Mouse (Mus musculus) midbrain, postnatal 0 days (tissue): ENCODE measurements around the gene Epn1. TPM values are rescaled to one million over a fixed set of nuclear protein-coding genes. Genes with fewer than 3 reads are reported as not detected.

Experiments
- ATAC-seq: fragments of 200-750 bp; cut with Nextera tagmentation; 2 replicates; pipeline ENCODE4 v1.8.0; 2017; ENCODE audit warnings: moderate number of reproducible peaks, mild to moderate bottlenecking, moderate TSS enrichment, moderate library complexity; ENCODE audit not compliant: low FRiP score
- DNase-seq: peaks from one replicate; pipeline ENCODE4 v3.0.0-alpha.2; 2015; ENCODE audit warnings: low spot score
- H3K27ac ChIP-seq: fragments of 300-500 bp; sonication (generic); 2 replicates; pipeline ENCODE4 v1.5.1; 2014; ENCODE audit warnings: low read depth, mild to moderate bottlenecking, low read length, mixed read lengths
- H3K27me3 ChIP-seq: fragments of 300-500 bp; sonication (generic); 2 replicates; pipeline ENCODE4 v1.6.1; 2014; ENCODE audit warnings: low read length, control low read depth, mixed read lengths; ENCODE audit not compliant: insufficient read depth
- H3K36me3 ChIP-seq: fragments of 300-500 bp; sonication (generic); 2 replicates; pipeline ENCODE4 v1.6.1; 2014; ENCODE audit warnings: low read length, control low read depth, mixed read lengths; ENCODE audit not compliant: insufficient read depth
- H3K4me1 ChIP-seq: fragments of 300-500 bp; sonication (generic); 2 replicates; pipeline ENCODE4 v1.6.1; 2014; ENCODE audit warnings: mild to moderate bottlenecking, control low read depth, antibody characterized with exemption, low read length, mixed read lengths; ENCODE audit not compliant: insufficient read depth
- H3K4me2 ChIP-seq: fragments of 300-500 bp; sonication (generic); 2 replicates; pipeline ENCODE4 v1.6.1; 2014; ENCODE audit warnings: low read depth, mild to moderate bottlenecking, low read length, mixed read lengths; ENCODE audit not compliant: poor library complexity, severe bottlenecking
- H3K4me3 ChIP-seq: fragments of 300-500 bp; sonication (generic); 2 replicates; pipeline ENCODE4 v1.5.1; 2014; ENCODE audit warnings: low read depth, mild to moderate bottlenecking, low read length, moderate library complexity
- H3K9ac ChIP-seq: fragments of 300-500 bp; sonication (generic); replicated peaks from 2 replicates; pipeline ENCODE4 v1.6.1; 2014; ENCODE audit warnings: mild to moderate bottlenecking, low read length, moderate library complexity, mixed read lengths; ENCODE audit not compliant: poor library complexity, severe bottlenecking
- H3K9me3 ChIP-seq: fragments of 300-500 bp; sonication (generic); 2 replicates; pipeline ENCODE4 v1.6.1; 2016; ENCODE audit warnings: low read length, control low read depth
- CTCF ChIP-seq: IDR thresholded peaks from 2 replicates; pipeline ENCODE4 v1.5.1; 2016; ENCODE audit warnings: antibody characterized with exemption, mild to moderate bottlenecking
- WGBS: fragments of 180-500 bp; shearing (Covaris S2); extraction: QIAGEN DNeasy Blood & Tissue Kit; methylation state at CpG from one replicate; pipeline ENCODE4 v1.1.7; 2014; 5-methylcytosine and 5-hydroxymethylcytosine counted together
- polyA plus RNA-seq: library from polyadenylated mRNA; unstranded; fragments of >200 nt; fragmentation: Nextera tagmentation; extraction: Ambion mirVana; gene quantifications from 2 replicates; pipeline ENCODE4 v1.2.1, GENCODE M21; 2015
- total RNA-seq: library from RNA; depleted of rRNA; stranded (reverse); fragments of >200 nt; gene quantifications from 2 replicates; pipeline ENCODE4 v1.2.3, GENCODE M21; 2014

Gene Epn1
- total and polyA plus RNA-seq, 2 experiments from 2014 or later = 130 to 484 TPM

- no peak for TF ChIP-seq CTCF
- no peaks in the 10 kb centered on the region for H3K36me3 ChIP-seq
- H3K9ac ChIP-seq = peak overlapping the region; percentile 76
- peak overlapping the region; percentile 84 for H3K4me2 ChIP-seq
- ATAC-seq (peak; percentile 32), DNase-seq (peak; percentile 62)
- no peaks in the 10 kb centered on the region for H3K9me3 ChIP-seq
- peaks cover 7% of the 10 kb centered on the region; the same call in 1 of the 2 replicates for H3K27me3 ChIP-seq
- H3K27ac ChIP-seq = peak overlapping the region; percentile 76
- peak overlapping the region; percentile 45 for H3K4me3 ChIP-seq
- WGBS = 1% methylated on average over 52 of the region's 55 CpGs
- H3K4me1 ChIP-seq = peaks cover 29% of the 10 kb centered on the region; the same call in 1 of the 2 replicates
Observed at GRCm38 (mm10) chr7:5056651-5057263, 23.3 kb upstream of the Epn1 start.

- Histone ChIP-seq H3K27ac (peak overlapping the region; percentile 76), H3K36me3 (no peaks in the 10 kb centered on the region), H3K4me3 (peak overlapping the region; percentile 45), H3K9ac (peak overlapping the region; percentile 76), H3K4me1 (peaks cover 28% of the 10 kb centered on the region; the same call in 1 of the 2 replicates), H3K4me2 (peak overlapping the region; percentile 84), H3K27me3 (peaks cover 7% of the 10 kb centered on the region; the same call in 1 of the 2 replicates), H3K9me3 (no peaks in the 10 kb centered on the region)
- no peak for TF ChIP-seq CTCF
- ATAC-seq (no peak), DNase-seq (no peak)
- 25% methylated on average over 8 of the region's 8 CpGs for WGBS
Observed at GRCm38 (mm10) chr7:5057381-5057780, 22.7 kb upstream of the Epn1 start.

GRCm38 (mm10) chr7:5057804-5058203 lies 22.2 kb upstream of the Epn1 start:
- Histone ChIP-seq H3K9me3 (no peaks in the 10 kb centered on the region), H3K4me1 (peaks cover 25% of the 10 kb centered on the region; the same call in 1 of the 2 replicates), H3K27ac (no peak overlapping the region; the same call in 1 of the 2 replicates), H3K4me2 (peak overlapping the region; percentile 84), H3K9ac (peak overlapping the region; percentile 76), H3K36me3 (no peaks in the 10 kb centered on the region), H3K4me3 (peak overlapping the region; percentile 45), H3K27me3 (peaks cover 7% of the 10 kb centered on the region; the same call in 1 of the 2 replicates)
- DNase-seq (no peak), ATAC-seq (no peak)
- TF ChIP-seq CTCF = peak; percentile 48
- 31% methylated on average over 11 of the region's 11 CpGs for WGBS

GRCm38 (mm10) chr7:5058631-5059030 lies 21.4 kb upstream of the Epn1 start:
- no peaks in the 10 kb centered on the region for H3K36me3 ChIP-seq
- no peak for DNase-seq
- H3K4me3 ChIP-seq = no peak overlapping the region
- no peaks in the 10 kb centered on the region for H3K9me3 ChIP-seq
- H3K27ac ChIP-seq = no peak overlapping the region
- H3K27me3 ChIP-seq = peaks cover 7% of the 10 kb centered on the region; the same call in 1 of the 2 replicates
- 90% methylated on average over 1 of the region's 1 CpGs for WGBS
- no peak overlapping the region for H3K9ac ChIP-seq
- peaks cover 19% of the 10 kb centered on the region; the same call in 1 of the 2 replicates for H3K4me1 ChIP-seq
- ATAC-seq = no peak
- no peak overlapping the region for H3K4me2 ChIP-seq
- no peak for TF ChIP-seq CTCF

- H3K27me3 ChIP-seq = peaks cover 6% of the 10 kb centered on the region; the same call in 1 of the 2 replicates
- WGBS = 91% methylated on average over 12 of the region's 12 CpGs
- H3K27ac ChIP-seq = peak overlapping the region; percentile 95
- TF ChIP-seq CTCF = no peak
- H3K4me1 ChIP-seq = peaks cover 20% of the 10 kb centered on the region; the same call in 1 of the 2 replicates
- 0 out of 2 replicates have a peak overlapping the region, but pooled peaks have one; percentile 81 for H3K9ac ChIP-seq
- no peaks in the 10 kb centered on the region for H3K36me3 ChIP-seq
- H3K4me2 ChIP-seq = no peak overlapping the region
- DNase-seq (no peak), ATAC-seq (no peak)
- no peaks in the 10 kb centered on the region for H3K9me3 ChIP-seq
- H3K4me3 ChIP-seq = no peak overlapping the region
Observed at GRCm38 (mm10) chr7:5059421-5059820, 20.6 kb upstream of the Epn1 start.

- Histone ChIP-seq H3K4me1 (peaks cover 15% of the 10 kb centered on the region; the same call in 1 of the 2 replicates), H3K4me3 (peak overlapping the region; percentile 70), H3K9me3 (no peaks in the 10 kb centered on the region), H3K4me2 (peak overlapping the region; percentile 88), H3K27ac (peak overlapping the region; percentile 95), H3K36me3 (no peaks in the 10 kb centered on the region), H3K27me3 (no peaks in the 10 kb centered on the region; the same call in 1 of the 2 replicates), H3K9ac (peak overlapping the region; percentile 81)
- WGBS = 2% methylated on average over 27 of the region's 27 CpGs
- ATAC-seq (no peak), DNase-seq (peak; percentile 92)
- TF ChIP-seq CTCF = peak; percentile 79
Observed at GRCm38 (mm10) chr7:5060239-5060731, 19.8 kb upstream of the Epn1 start.
